Mouse (Mus musculus) gastrocnemius, postnatal 25 days (tissue): Measurements from ENCODE around the gene Zfp664. TPM values are rescaled to one million over a fixed set of nuclear protein-coding genes. Genes with fewer than 3 reads are reported as not detected.

Experiments
- DNase-seq: peaks from one replicate; pipeline ENCODE4 v3.0.0; 2022
- long read RNA-seq, 2 experiments: library from polyadenylated mRNA; stranded (forward); transcript quantifications; one replicate each; pipeline ENCODE4 v2.0.0; 2021
- total RNA-seq, 2 experiments: library from RNA; stranded (reverse); gene quantifications; 1 replicate in 1 of 2; 2 replicates in 1 of 2; pipeline ENCODE4 v1.2.3; 2021

Gene Zfp664
- total RNA-seq: 10 to 100 TPM; 18.2 to 19.0 TPM
- long read RNA-seq, experiment 1, partial matches to known transcripts: 0 of 4 reads
- long read RNA-seq, experiment 1, other reads (novel, unspliced or antisense): 4 of 4 reads
- long read RNA-seq, experiment 2, full-length matches to known transcripts: 1 of 8 reads
- long read RNA-seq, experiment 2, partial matches to known transcripts: 0 of 8 reads
- long read RNA-seq, experiment 2, other reads (novel, unspliced or antisense): 7 of 8 reads

- DNase-seq: peak; percentile 98
These were observed at the start of gene Zfp664, which contains the start of gene Ccdc92 for GRCm38 (mm10) chr5:124862013-124862866. Zfp664 (plus strand) TSS chr5:124862691. Ccdc92 (minus strand) TSS chr5:124862424.

- no peak for DNase-seq
These were observed 47.7 kb upstream of the Zfp664 start for GRCm38 (mm10) chr5:124814797-124815196.

- DNase-seq: no peak
These were observed 45.4 kb upstream of the Zfp664 start for GRCm38 (mm10) chr5:124817050-124817449.

GRCm38 (mm10) chr5:124822128-124822894 is 40.2 kb upstream of the Zfp664 start:
- no peak for DNase-seq

- DNase-seq: no peak
These were observed 32.2 kb upstream of the Zfp664 start for GRCm38 (mm10) chr5:124830331-124830730.

GRCm38 (mm10) chr5:124835218-124835617 is 27.3 kb upstream of the Zfp664 start:
- no peak for DNase-seq

- no peak for DNase-seq
These were observed 26.4 kb upstream of the Zfp664 start for GRCm38 (mm10) chr5:124836075-124836474.

GRCm38 (mm10) chr5:124836621-124837020 is 25.9 kb upstream of the Zfp664 start:
- DNase-seq: no peak

- DNase-seq: no peak
These were observed 22.3 kb upstream of the Zfp664 start for GRCm38 (mm10) chr5:124840202-124840601.

- no peak for DNase-seq
These were observed 21.8 kb upstream of the Zfp664 start for GRCm38 (mm10) chr5:124840669-124841068.

- no peak for DNase-seq
These were observed 19.1 kb upstream of the Zfp664 start for GRCm38 (mm10) chr5:124843386-124843785.

GRCm38 (mm10) chr5:124844929-124845328 is 17.6 kb upstream of the Zfp664 start:
- no peak for DNase-seq

- DNase-seq: no peak
These were observed 15.5 kb upstream of the Zfp664 start for GRCm38 (mm10) chr5:124847014-124847413.

- DNase-seq: no peak
These were observed 13.5 kb upstream of the Zfp664 start for GRCm38 (mm10) chr5:124848994-124849393.

- no peak for DNase-seq
These were observed 10.9 kb upstream of the Zfp664 start for GRCm38 (mm10) chr5:124851572-124851971.

- no peak for DNase-seq
These were observed 10.2 kb upstream of the Zfp664 start for GRCm38 (mm10) chr5:124852294-124852693.

GRCm38 (mm10) chr5:124853079-124853478 is 9.4 kb upstream of the Zfp664 start:
- no peak for DNase-seq

GRCm38 (mm10) chr5:124854202-124854601 is 8.3 kb upstream of the Zfp664 start:
- DNase-seq: no peak

GRCm38 (mm10) chr5:124860013-124860412 is 2.5 kb upstream of the Zfp664 start:
- no peak for DNase-seq

GRCm38 (mm10) chr5:124861463-124861862 is 1.0 kb upstream of the Zfp664 start:
- DNase-seq: no peak

GRCm38 (mm10) chr5:124862871-124863741 is 615 bp downstream of the Zfp664 start:
- DNase-seq: peak; percentile 31

GRCm38 (mm10) chr5:124868981-124869380 is 6.5 kb downstream of the Zfp664 start:
- peak; percentile 51 for DNase-seq
